Comparison of ENCODE assay signal across 10 mouse cellular contexts in the genomic region with DNA sequence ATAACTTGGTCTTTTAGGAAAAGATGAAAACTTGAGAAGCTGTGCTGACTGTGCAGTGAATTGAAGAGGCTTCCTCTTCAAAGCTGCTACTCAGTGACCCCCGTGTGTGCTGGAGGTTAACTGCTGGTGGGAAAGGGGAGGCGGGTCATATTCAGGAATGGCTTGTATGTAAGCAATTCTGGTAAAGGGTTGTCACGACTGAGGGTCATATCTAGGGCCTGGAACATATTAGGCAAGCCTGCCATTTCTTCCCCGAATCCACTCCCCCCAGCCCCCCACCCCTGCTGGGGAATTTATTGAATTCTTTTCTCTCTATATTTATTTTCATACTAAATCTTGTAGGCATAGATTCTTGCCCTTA. TPM values are rescaled to one million over a fixed set of nuclear protein-coding genes. Genes with fewer than 3 reads are reported as not detected.
A peak's percentile ranks its signal among the peaks of the same experiment; 100 is the strongest.
DNase-seq lines count a peak whose midpoint lies in the region; ATAC-seq lines count a peak whose summit lies in the region.
"Had no signal": no experiment of that assay in that cellular context is flagged by ENCODE, and none has a peak within 500 bp of the region (broad histone marks: within the 10 kb centered on the region; RNA-seq: fewer than 3 reads in every experiment).

No protein-coding gene starts in this region.

- no peak for ATAC-seq in forebrain, embryonic 11.5 days (replicated peaks; ENCODE audit: low FRiP score)
- ATAC-seq in forebrain, embryonic 12.5 days (ENCODE audit: low FRiP score) = no peak
- ATAC-seq in lung, embryonic 15.5 days (ENCODE audit: borderline replicate concordance, extremely low read depth, low FRiP score, low TSS enrichment) = no peak
- ATAC-seq in embryonic facial prominence, embryonic 15.5 days (ENCODE audit: insufficient number of reproducible peaks, low FRiP score, low TSS enrichment, low read depth) = no peak
- ATAC-seq in liver, embryonic 15.5 days (ENCODE audit: insufficient read depth) = no peak

- no peak overlapping the region for H3K4me3 ChIP-seq in forebrain, embryonic 11.5 days (ENCODE audit: low read depth, low read length)
- no peak overlapping the region for H3K4me3 ChIP-seq in forebrain, embryonic 12.5 days (replicated peaks)
- H3K4me3 ChIP-seq in lung, embryonic 15.5 days = no peak overlapping the region
- no peak overlapping the region for H3K4me3 ChIP-seq in embryonic facial prominence, embryonic 15.5 days (replicated peaks)
- no peak overlapping the region for H3K4me3 ChIP-seq in liver, embryonic 15.5 days (replicated peaks)

- 0 out of 2 replicates have a peak, but pooled peaks cover 3% of the 10 kb centered on the region for H3K4me1 ChIP-seq in forebrain, embryonic 11.5 days (replicated peaks; ENCODE audit: control insufficient read depth, insufficient read depth, low read length)
- H3K4me1 ChIP-seq in forebrain, embryonic 12.5 days = 0 out of 2 replicates have a peak, but pooled peaks cover 3% of the 10 kb centered on the region
- peaks cover 20% of the 10 kb centered on the region for H3K4me1 ChIP-seq in lung, embryonic 15.5 days
- peaks cover 7% of the 10 kb centered on the region; the same call in 1 of the 2 replicates for H3K4me1 ChIP-seq in embryonic facial prominence, embryonic 15.5 days
- H3K4me1 ChIP-seq in liver, embryonic 15.5 days (replicated peaks) = no peaks in the 10 kb centered on the region

- H3K9me3 ChIP-seq in forebrain, embryonic 11.5 days (ENCODE audit: control insufficient read depth, low read length) = no peaks in the 10 kb centered on the region
- H3K9me3 ChIP-seq in forebrain, embryonic 12.5 days = no peaks in the 10 kb centered on the region
- no peaks in the 10 kb centered on the region for H3K9me3 ChIP-seq in lung, embryonic 15.5 days
- H3K9me3 ChIP-seq in embryonic facial prominence, embryonic 15.5 days (replicated peaks) = no peaks in the 10 kb centered on the region
- H3K9me3 ChIP-seq in liver, embryonic 15.5 days (replicated peaks) = no peaks in the 10 kb centered on the region

- 43% methylated on average over 4 of the region's 4 CpGs for WGBS in forebrain, embryonic 11.5 days
- WGBS in forebrain, embryonic 12.5 days = 40% methylated on average over 4 of the region's 4 CpGs
- WGBS in lung, embryonic 15.5 days = 16% methylated on average over 4 of the region's 4 CpGs
- WGBS in embryonic facial prominence, embryonic 15.5 days = 22% methylated on average over 4 of the region's 4 CpGs
- WGBS in liver, embryonic 15.5 days (ENCODE audit: insufficient replicate concordance) = 48% methylated on average over 4 of the region's 4 CpGs

- H3K36me3 ChIP-seq in forebrain, embryonic 11.5 days (ENCODE audit: control insufficient read depth, insufficient read depth, low read length) = no peaks in the 10 kb centered on the region
- no peaks in the 10 kb centered on the region for H3K36me3 ChIP-seq in forebrain, embryonic 12.5 days (replicated peaks)
- H3K36me3 ChIP-seq in lung, embryonic 15.5 days = no peaks in the 10 kb centered on the region
- no peaks in the 10 kb centered on the region for H3K36me3 ChIP-seq in embryonic facial prominence, embryonic 15.5 days
- no peaks in the 10 kb centered on the region for H3K36me3 ChIP-seq in liver, embryonic 15.5 days (replicated peaks)

- no peaks in the 10 kb centered on the region for H3K27me3 ChIP-seq in forebrain, embryonic 11.5 days (ENCODE audit: control insufficient read depth, insufficient read depth, low read length)
- no peaks in the 10 kb centered on the region for H3K27me3 ChIP-seq in forebrain, embryonic 12.5 days
- no peaks in the 10 kb centered on the region for H3K27me3 ChIP-seq in lung, embryonic 15.5 days
- no peaks in the 10 kb centered on the region for H3K27me3 ChIP-seq in embryonic facial prominence, embryonic 15.5 days
- H3K27me3 ChIP-seq in liver, embryonic 15.5 days = no peaks in the 10 kb centered on the region

- H3K9ac ChIP-seq in forebrain, embryonic 11.5 days (ENCODE audit: low read length) = no peak overlapping the region
- H3K9ac ChIP-seq in forebrain, embryonic 12.5 days = no peak overlapping the region
- no peak overlapping the region for H3K9ac ChIP-seq in lung, embryonic 15.5 days
- H3K9ac ChIP-seq in embryonic facial prominence, embryonic 15.5 days = no peak overlapping the region
- no peak overlapping the region for H3K9ac ChIP-seq in liver, embryonic 15.5 days
- H3K9ac ChIP-seq: hindbrain, embryonic 14.5 days had no signal

- no peak overlapping the region for H3K4me2 ChIP-seq in forebrain, embryonic 11.5 days (ENCODE audit: low read depth, low read length, severe bottlenecking)
- H3K4me2 ChIP-seq in forebrain, embryonic 12.5 days = no peak overlapping the region
- peak overlapping the region; percentile 31; the same call in 1 of the 2 replicates for H3K4me2 ChIP-seq in lung, embryonic 15.5 days
- 0 out of 2 replicates have a peak overlapping the region, but pooled peaks have one; percentile 21 for H3K4me2 ChIP-seq in embryonic facial prominence, embryonic 15.5 days (replicated peaks)
- no peak overlapping the region for H3K4me2 ChIP-seq in liver, embryonic 15.5 days
- H3K4me2 ChIP-seq: hindbrain, embryonic 14.5 days had no signal

- H3K27ac ChIP-seq in forebrain, embryonic 11.5 days (ENCODE audit: low read depth, low read length) = no peak overlapping the region
- no peak overlapping the region for H3K27ac ChIP-seq in forebrain, embryonic 12.5 days
- H3K27ac ChIP-seq in lung, embryonic 15.5 days = peak overlapping the region; percentile 76
- peak overlapping the region; percentile 72 for H3K27ac ChIP-seq in embryonic facial prominence, embryonic 15.5 days (replicated peaks)
- H3K27ac ChIP-seq in liver, embryonic 15.5 days (replicated peaks) = 0 out of 2 replicates have a peak overlapping the region, but pooled peaks have one; percentile 14
- H3K27ac ChIP-seq: hindbrain, embryonic 14.5 days had no signal

- peak; percentile 56 for DNase-seq in forebrain, embryonic 11.5 days (ENCODE audit: low spot score)
- no peak for DNase-seq in lung, postnatal 14 days
- no peak for DNase-seq in ovary, postnatal 36 days (ENCODE audit: low spot score)
- no peak for DNase-seq in adrenal gland, adult (ENCODE audit: inconsistent age in 2 of 2, low spot score in 1 of 2)
- DNase-seq: lung, postnatal 4 days had no signal

RNA-seq across cellular contexts. Expression of gene Il6st, which starts 46.7 kb away (rescaled TPM):
- polyA plus RNA-seq in forebrain, embryonic 11.5 days (2014; fragmentation: Nextera tagmentation; extraction: Ambion mirVana) = 28.6 and 32.0 TPM in 2 replicates
- 30.4 and 31.6 TPM in 2 replicates for polyA plus RNA-seq in forebrain, embryonic 12.5 days (2016; fragmentation: Nextera tagmentation; extraction: Ambion mirVana)
- polyA plus RNA-seq in lung, embryonic 15.5 days (2015; fragmentation: Nextera tagmentation; extraction: Ambion mirVana) = 36.4 and 36.7 TPM in 2 replicates
- 36.4 and 37.8 TPM in 2 replicates for polyA plus RNA-seq in embryonic facial prominence, embryonic 15.5 days (2015; fragmentation: Nextera tagmentation; extraction: Ambion mirVana)
- polyA plus RNA-seq in liver, embryonic 15.5 days (2015; fragmentation: Nextera tagmentation; extraction: Ambion mirVana) = 4.8 and 5.6 TPM in 2 replicates

Comparison
In these comparisons a context has a peak if more than half of its experiments do, and no peak if none do; other contexts are left out.
1. H3K27ac ChIP-seq: peak in lung, embryonic 15.5 days (single experiment), embryonic facial prominence, embryonic 15.5 days (single experiment) and liver, embryonic 15.5 days (single experiment); none in forebrain, embryonic 11.5 days (single experiment) and forebrain, embryonic 12.5 days (single experiment).
2. H3K4me2 ChIP-seq: peak in lung, embryonic 15.5 days (single experiment) and embryonic facial prominence, embryonic 15.5 days (single experiment); none in forebrain, embryonic 11.5 days (single experiment), forebrain, embryonic 12.5 days (single experiment) and liver, embryonic 15.5 days (single experiment).